Mouse (Mus musculus): Measurements from ENCODE around the gene Srsf11.

Gene Srsf11

GRCm38 (mm10) chr3:157973236-157973635 is 63.2 kb downstream of the Srsf11 start:
- no peak for DNase-seq

DNA sequence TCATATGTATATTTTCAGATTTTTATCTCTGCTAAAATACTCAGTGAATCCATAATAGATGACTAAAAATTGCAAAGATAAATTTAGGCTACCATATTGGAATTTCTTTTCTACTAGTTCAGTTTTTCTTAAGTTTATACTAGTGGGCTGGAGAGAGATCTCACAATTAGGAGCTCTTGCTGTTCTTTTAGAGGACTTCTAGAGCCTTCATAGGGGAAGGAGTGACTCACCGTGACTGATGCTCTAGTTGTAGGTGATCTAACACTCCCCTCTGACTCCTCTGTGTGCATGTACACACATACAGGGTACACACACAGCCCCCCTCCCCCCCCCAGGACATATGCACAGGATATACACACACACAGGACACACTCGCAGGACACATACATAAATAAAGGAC is 65.3 kb downstream of the Srsf11 start:
- DNase-seq, result no peak
